In genomic region chr2:14199621-14200020, GRCm38 (mm10) we compare ENCODE assay signal across 15 mouse cellular contexts. TPM values are rescaled to one million over a fixed set of nuclear protein-coding genes. Genes with fewer than 3 reads are reported as not detected.
A peak's percentile ranks its signal among the peaks of the same experiment; 100 is the strongest.
DNase-seq lines count a peak whose midpoint lies in the region; ATAC-seq lines count a peak whose summit lies in the region.
"Had no signal": no experiment of that assay in that cellular context is flagged by ENCODE, and none has a peak within 500 bp of the region (broad histone marks: within the 10 kb centered on the region; RNA-seq: fewer than 3 reads in every experiment).

No protein-coding gene starts in this region.

- H3K27me3 ChIP-seq in midbrain, embryonic 11.5 days (ENCODE audit: control insufficient read depth, insufficient read depth, low read length) = no peaks in the 10 kb centered on the region
- H3K27me3 ChIP-seq: hindbrain, embryonic 13.5 days had no signal

- H3K4me2 ChIP-seq in midbrain, embryonic 11.5 days = no peak overlapping the region
- H3K4me2 ChIP-seq: hindbrain, embryonic 13.5 days had no signal

- WGBS in midbrain, embryonic 11.5 days = 49% methylated on average over 2 of the region's 2 CpGs

- DNase-seq in frontal cortex, postnatal 10 days (ENCODE audit: low spot score in 2 of 2) = peak; percentile 7 to 29
- no peak for DNase-seq in frontal cortex, postnatal 25 days (ENCODE audit: low spot score in 2 of 2)
- peak; percentile 16 for DNase-seq in lung, postnatal 36 days
- DNase-seq in lung, postnatal 25 days (ENCODE audit: low spot score) = no peak
- DNase-seq in cerebellum, postnatal 10 days = peak; percentile 90 to 91
- no peak for DNase-seq in kidney, adult 11 months
- no peak for DNase-seq in midbrain, embryonic 11.5 days (ENCODE audit: low spot score, missing footprints)
- DNase-seq: adrenal gland, adult 2 months; B cell, adult 2 months; lung, adult 2 months; thymus, postnatal 25 days had no signal

- no peaks in the 10 kb centered on the region for H3K9me3 ChIP-seq in midbrain, embryonic 11.5 days (ENCODE audit: control insufficient read depth, low read length)
- H3K9me3 ChIP-seq: hindbrain, embryonic 13.5 days had no signal

- H3K36me3 ChIP-seq in midbrain, embryonic 11.5 days (ENCODE audit: control insufficient read depth, insufficient read depth, low read length) = no peaks in the 10 kb centered on the region
- H3K36me3 ChIP-seq: hindbrain, embryonic 13.5 days had no signal

- no peaks in the 10 kb centered on the region for H3K4me1 ChIP-seq in midbrain, embryonic 11.5 days (ENCODE audit: control insufficient read depth, insufficient read depth, low read length)
- H3K4me1 ChIP-seq: hindbrain, embryonic 13.5 days had no signal

- no peak overlapping the region for H3K9ac ChIP-seq in midbrain, embryonic 11.5 days (ENCODE audit: low read length)
- H3K9ac ChIP-seq: hindbrain, embryonic 13.5 days had no signal

- peak; percentile 43 for ATAC-seq in megakaryocyte progenitor cell, adult 5-6 weeks (replicated peaks; ENCODE audit: poor library complexity)
- ATAC-seq in midbrain, embryonic 11.5 days (ENCODE audit: low FRiP score) = no peak
- ATAC-seq: midbrain, embryonic 16.5 days had no signal

- H3K27ac ChIP-seq in midbrain, embryonic 11.5 days (ENCODE audit: low read depth, low read length) = no peak overlapping the region
- H3K27ac ChIP-seq: hindbrain, embryonic 13.5 days had no signal

- no peak overlapping the region for H3K4me3 ChIP-seq in midbrain, embryonic 11.5 days (ENCODE audit: low read depth, low read length)
- H3K4me3 ChIP-seq: hindbrain, embryonic 13.5 days had no signal

RNA-seq across cellular contexts. Expression of gene Tmem236, which starts 25.3 kb away (rescaled TPM):
- total RNA-seq in megakaryocyte progenitor cell, adult 5-6 weeks (2015) = not detected in 2 replicates
- total RNA-seq in megakaryocyte progenitor cell, adult 5-6 weeks (2017) = 0.10 and 0.12 TPM in 2 replicates
- 0.08 TPM in 1 of 2 replicates, not detected in the other for polyA plus RNA-seq in midbrain, embryonic 11.5 days (2014; fragmentation: Nextera tagmentation; extraction: Ambion mirVana)
- total RNA-seq: adrenal gland, adult 2 months had no signal
- polyA plus RNA-seq: adrenal gland, adult 2 months; limb, embryonic 11.5 days; lung, adult 2 months had no signal

RNA-seq across cellular contexts. Expression of gene Mrc1, which starts 29.6 kb away (rescaled TPM):
- 0.85 and 1.4 TPM in 2 replicates for total RNA-seq in megakaryocyte progenitor cell, adult 5-6 weeks (2015)
- 1.4 and 2.1 TPM in 2 replicates for total RNA-seq in megakaryocyte progenitor cell, adult 5-6 weeks (2017)
- polyA plus RNA-seq in midbrain, embryonic 11.5 days (2014; fragmentation: Nextera tagmentation; extraction: Ambion mirVana) = 6.4 and 8.3 TPM in 2 replicates

Comparison
In these comparisons a context has a peak if more than half of its experiments do, and no peak if none do; other contexts are left out.
1. DNase-seq: peak in frontal cortex, postnatal 10 days (2 of 2), lung, postnatal 36 days (single experiment) and cerebellum, postnatal 10 days (2 of 2); none in frontal cortex, postnatal 25 days (0 of 2), lung, postnatal 25 days (single experiment), kidney, adult 11 months (single experiment) and midbrain, embryonic 11.5 days (single experiment).